Mouse (Mus musculus): ENCODE data around the gene Zfp408.

- TF ChIP-seq EP300 (IDR thresholded peaks at IDR 0.05; ENCODE audit: low read depth) = no peak
- no peak for TF ChIP-seq CTCF (IDR thresholded peaks at IDR 0.05; ENCODE audit: low read depth)
Measured at GRCm38 (mm10) chr2:91636727-91637338, 12.8 kb downstream of the Zfp408 start.
